Mouse (Mus musculus) inflammation-experienced regulatory T-cells (primary cell): ENCODE measurements around the gene Oas1f. TPM values are rescaled to one million over a fixed set of nuclear protein-coding genes. Genes with fewer than 3 reads are reported as not detected.

Experiments used
- polyA plus RNA-seq, 2 experiments: library from polyadenylated mRNA; unstranded; fragments of 100-300 nt; shearing (Covaris generic); gene quantifications; one replicate each; pipeline ENCODE4 v1.2.1; 2017

Gene Oas1f
- polyA plus RNA-seq: not detected

DNA sequence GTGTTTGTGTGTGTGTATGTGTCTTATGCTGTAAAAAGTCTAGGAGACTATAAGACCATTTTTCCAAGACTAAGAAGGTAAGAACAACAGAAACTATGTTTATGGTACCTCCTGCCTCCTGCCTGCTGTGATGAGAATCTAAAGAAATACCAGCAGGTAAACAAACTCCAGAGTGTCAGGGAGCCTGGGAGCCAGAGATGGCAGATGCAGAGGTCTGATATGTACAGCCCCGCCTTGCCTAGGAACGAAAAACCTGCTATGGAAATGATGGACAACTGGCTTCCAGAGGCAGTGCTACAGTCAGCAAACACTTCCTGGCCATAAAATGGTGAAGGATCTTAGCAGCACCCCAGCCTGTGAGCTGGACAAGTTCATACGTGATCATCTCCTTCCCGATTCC is at the start of gene Oas1f:
Oas1f (plus strand) TSS at position 301 of the 400 bp plus-strand sequence.

GRCm38 (mm10) chr5:120811951-120812819 is 35.0 kb upstream of the Oas1f start, which contains the start of gene Oas1c:
Gene Oas1c, minus strand, starts transcription at chr5:120812514.

GRCm38 (mm10) chr5:120861121-120861520 is 14.0 kb downstream of the Oas1f start, which contains the start of gene Oas1h:
Gene Oas1h, plus strand, starts transcription at chr5:120861421.

DNA sequence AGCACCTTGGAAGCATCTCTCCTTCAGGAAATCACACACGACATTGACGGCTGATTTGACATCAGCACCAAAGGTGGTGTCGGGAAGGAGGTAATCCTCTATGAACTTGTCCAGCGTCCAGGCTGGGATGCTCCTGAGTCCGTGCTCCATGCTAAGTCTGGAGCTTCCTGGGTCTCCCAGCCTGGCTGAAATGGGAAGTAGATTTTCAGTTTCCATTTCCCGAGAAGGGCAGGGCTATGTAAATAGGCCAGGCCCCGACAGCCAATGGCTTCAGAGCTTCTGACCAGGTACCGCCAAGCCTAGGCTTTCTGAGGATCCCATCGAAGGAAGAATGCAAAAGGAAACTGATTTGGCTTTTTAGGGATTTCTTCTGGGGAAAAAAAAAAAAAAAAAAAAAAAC is 40.2 kb downstream of the Oas1f start, which contains the start of gene Oas1g:
Oas1g (minus strand) TSS at position 201 of the 400 bp plus-strand sequence.

GRCm38 (mm10) chr5:120906791-120907733 is 59.9 kb downstream of the Oas1f start, which contains the start of gene Oas1a:
Gene Oas1a, minus strand, starts transcription at chr5:120907521.

Other genes starting within 250 kb of the Oas1f start
- gene Rita1, start 234.8 kb upstream of the Oas1f start, polyA plus RNA-seq: 1 to 10 TPM; 4.3 to 5.4 TPM
- 10 to 100 TPM; 61.0 to 81.8 TPM for gene Ddx54, start 234.6 kb upstream of the Oas1f start, polyA plus RNA-seq
- gene Cfap73, start 213.1 kb upstream of the Oas1f start, polyA plus RNA-seq: under 1 TPM in 1 of 2 experiments, not detected in 1; 0.51 TPM
- gene Rasal1, start 198.6 kb upstream of the Oas1f start, polyA plus RNA-seq: 10 to 100 TPM; 11.8 to 13.8 TPM
- 100 to 1,000 TPM; 178 to 347 TPM for gene Dtx1, start 135.4 kb upstream of the Oas1f start, polyA plus RNA-seq
- gene Oas2, start 97.5 kb upstream of the Oas1f start, polyA plus RNA-seq: 1 to 10 TPM; 1.3 to 3.1 TPM
- 10 to 100 TPM; 10.6 to 13.7 TPM for gene Oas3, start 69.7 kb upstream of the Oas1f start, polyA plus RNA-seq
- gene Oas1e, start 51.8 kb upstream of the Oas1f start, polyA plus RNA-seq: under 1 TPM in 1 of 2 experiments, not detected in 1; 0.40 TPM
- gene Oas1c, start 34.9 kb upstream of the Oas1f start, polyA plus RNA-seq: 10 to 100 TPM; 13.8 to 14.6 TPM
- gene Oas1h, start 14.1 kb downstream of the Oas1f start, polyA plus RNA-seq: under 1 TPM; 0.10 to 0.31 TPM
- gene Oas1g, start 40.2 kb downstream of the Oas1f start, polyA plus RNA-seq: 1 to 10 TPM in 1 of 2 experiments, under 1 TPM in 1; 0.71 to 1.7 TPM
- 10 to 100 TPM in 1 of 2 experiments, 1 to 10 TPM in 1; 3.4 to 55.4 TPM for gene Oas1a, start 60.2 kb downstream of the Oas1f start, polyA plus RNA-seq
- not detected for gene Oas1d, start 67.2 kb downstream of the Oas1f start, polyA plus RNA-seq
- 1 to 10 TPM in 1 of 2 experiments, under 1 TPM in 1; 0.33 to 1.1 TPM for gene Rph3a, start 162.7 kb downstream of the Oas1f start, polyA plus RNA-seq